Mouse (Mus musculus) CD4-positive, CD25-positive, alpha-beta regulatory T cell, adult 2 months (primary cell): ENCODE results near the gene Hoga1.

Experiments used
- DNase-seq: peaks from one replicate; pipeline ENCODE4 v3.0.0-alpha.2; 2012; ENCODE audit warnings: low read depth, low spot score

Gene Hoga1

DNA sequence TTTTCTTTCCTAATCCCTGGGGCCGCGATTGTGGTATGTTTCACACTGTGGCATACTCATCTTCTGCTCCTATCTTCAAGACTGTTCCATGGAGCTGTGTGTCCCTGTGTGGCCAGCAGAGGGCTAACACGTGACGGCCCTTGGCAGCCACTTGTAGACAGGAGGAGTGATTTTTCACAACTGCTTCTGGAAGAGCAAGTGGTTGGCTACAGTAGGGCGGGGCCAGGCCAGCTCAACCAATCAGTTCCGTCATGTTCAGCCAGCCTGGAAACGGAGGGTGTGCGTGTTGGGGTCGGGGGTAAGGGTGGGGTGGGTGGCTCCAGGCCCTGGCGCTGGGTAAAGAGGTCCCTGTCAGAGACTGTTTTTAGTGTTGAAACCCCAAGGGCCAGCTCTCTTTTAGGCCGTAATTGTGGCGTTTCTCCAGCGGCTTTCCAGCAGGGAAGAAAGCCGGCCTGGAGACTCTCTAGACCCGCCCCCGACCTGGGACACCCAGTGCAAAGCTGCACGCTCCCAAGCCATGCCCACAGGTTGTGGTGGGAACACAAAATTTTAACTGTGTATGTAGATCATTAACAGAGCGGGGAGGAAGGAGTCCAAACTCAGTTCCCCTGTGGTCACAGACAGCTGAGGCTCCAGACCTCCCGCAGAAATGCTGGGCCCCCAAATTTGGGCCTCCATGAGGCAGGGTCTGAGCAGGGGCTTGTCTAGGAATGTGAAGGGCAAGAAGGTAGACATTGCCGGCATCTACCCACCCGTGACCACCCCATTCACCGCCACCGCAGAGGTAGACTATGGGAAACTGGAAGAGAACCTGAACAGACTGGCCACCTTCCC, at the start of gene Hoga1:
Gene Hoga1, plus strand, starts transcription at position 342 of the 834 bp plus-strand sequence.
- DNase-seq, result peak; percentile 76

DNA sequence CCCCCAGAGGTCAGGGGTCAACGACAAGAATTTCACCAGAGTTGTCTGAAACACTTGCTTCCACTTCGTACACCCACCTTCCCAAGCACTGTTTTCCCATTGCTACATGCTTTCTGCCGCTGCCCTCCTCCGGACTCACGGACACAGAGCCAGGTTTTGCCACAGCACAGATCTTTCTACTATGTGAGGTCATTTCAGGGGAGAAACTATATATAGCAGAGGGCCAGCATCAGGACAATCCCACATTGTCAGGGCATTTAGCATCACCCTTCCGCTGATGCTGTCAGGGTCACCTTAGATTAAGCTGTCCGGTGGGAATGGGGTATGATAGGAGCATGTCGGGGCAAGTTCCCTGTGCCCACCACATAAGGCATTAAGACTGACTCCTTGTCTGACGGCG, 48.3 kb upstream of the Hoga1 start:
- DNase-seq, result no peak

DNA sequence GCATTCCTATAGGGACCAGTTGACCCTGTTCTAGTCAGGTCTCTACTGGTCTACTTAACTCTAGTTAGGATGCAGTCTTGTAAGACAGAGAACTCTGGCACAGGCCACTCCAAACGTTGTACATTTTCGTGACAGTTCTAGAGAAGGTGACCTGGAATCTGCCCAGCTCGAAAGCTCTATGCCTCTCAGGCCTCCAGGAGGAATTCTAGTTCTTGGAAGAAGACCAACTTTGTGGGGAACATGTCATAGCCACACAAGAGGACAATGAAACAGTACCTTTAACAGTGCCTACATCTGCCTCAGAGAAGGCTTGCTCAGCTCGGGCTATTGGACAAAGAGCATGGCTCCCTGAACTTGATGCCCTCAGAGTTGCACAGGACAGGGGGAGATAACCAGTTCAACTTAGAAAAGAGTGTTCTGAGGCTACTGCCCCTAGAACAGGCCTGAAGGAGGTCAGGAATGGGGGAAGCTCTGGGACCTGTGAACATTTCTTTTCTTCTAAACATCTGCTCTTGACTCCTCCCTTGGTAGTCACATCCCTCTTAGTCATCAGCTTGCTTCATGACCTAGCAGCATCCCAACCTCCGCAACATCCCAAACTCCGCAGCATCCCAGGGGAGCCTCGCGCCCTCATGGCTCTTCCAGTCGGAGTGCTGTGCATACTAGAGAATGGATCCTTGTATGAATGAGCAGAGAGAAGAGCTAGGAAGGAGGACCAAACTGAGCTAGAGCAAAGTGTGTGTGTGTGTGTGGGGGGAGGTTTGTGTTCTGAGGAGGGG, 46.5 kb upstream of the Hoga1 start:
- no peak for DNase-seq

DNA sequence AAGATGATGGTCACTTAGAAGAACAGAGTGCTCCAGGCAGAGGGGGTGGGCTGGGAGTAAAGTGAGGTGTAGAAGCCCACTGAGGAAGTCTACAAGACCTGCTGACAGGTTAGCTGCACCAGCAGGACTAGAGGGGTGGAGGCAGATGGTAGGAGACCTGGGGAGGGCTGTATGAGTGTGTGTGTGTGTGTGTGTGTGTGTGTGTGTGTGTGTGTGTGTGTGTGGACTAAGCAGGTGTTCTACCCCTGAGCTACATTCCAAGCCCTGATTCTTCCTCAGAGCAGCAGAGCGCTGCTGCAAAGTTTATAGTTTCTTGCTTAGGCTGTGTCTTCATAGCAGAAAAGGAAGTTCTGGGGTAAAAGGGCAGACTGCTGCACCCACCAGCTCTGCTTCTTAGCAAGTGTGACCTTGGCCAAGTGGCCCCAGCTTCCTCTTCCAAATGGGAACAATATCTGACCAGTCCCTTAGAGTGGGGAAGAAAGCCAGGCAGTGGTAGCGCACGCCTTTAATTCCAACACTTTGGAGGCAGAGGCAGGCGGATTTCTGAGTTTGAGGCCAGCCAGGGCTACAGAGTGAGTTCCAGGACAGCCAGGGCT, 45.6 kb upstream of the Hoga1 start:
- no peak for DNase-seq

DNA sequence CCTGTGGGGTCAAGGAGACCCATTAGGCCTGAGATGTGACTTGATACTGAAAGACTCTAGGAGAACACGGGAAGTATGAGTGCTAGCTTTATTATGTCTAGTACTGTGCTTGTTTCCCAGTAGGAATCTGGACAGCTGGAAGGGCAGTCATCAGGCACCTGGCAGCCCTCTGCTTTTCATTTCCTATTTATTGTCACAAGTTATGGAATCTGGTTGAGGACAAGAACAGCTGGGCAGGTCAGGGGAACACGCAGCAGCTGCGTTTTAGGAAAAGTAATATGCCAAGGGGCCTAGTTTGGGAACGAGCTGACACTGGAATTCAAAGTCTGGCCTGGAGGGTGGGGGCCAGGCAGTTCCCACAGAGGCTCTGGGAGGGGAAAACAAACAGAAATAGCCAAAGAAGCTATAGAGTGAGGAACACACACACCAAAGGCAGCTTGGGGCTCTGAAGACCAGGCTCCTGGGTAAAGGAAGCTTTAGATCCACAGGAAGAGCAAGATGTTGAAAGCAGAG, 44.9 kb upstream of the Hoga1 start:
- DNase-seq, result no peak

DNA sequence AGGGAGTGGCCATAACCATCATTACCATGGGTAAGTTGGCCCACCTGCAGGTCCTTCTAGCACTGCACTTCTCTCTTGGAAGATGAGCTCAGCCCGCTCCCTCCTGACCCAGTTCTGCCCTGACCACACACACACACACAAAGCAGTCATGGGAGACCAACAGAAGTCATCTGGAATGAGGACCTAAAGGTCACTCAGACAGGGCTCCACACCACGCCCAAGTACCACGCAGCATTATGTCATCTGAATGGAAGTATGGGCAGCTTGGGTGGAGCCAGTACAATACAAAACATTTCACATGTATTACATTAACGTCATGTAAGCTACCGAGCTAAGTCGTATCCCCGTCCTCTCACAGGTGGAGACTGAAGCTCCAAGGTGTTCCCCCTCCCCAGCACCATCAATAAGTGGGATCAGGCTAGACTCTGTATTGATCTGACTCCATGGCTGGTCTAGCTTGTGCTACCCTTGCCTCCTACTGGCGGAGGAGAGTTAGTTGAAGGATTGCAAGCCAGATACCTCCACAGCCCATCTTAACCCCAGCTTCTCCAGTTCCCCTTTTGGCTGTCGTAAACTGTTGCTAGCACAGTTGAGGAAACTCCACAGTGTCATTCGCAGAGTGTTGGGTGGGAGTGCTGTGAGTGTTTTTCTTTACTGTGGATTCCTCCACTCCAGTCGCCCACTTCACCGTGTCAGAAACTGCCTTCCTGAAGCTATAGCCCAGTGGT, 44.0 kb upstream of the Hoga1 start:
- no peak for DNase-seq

DNA sequence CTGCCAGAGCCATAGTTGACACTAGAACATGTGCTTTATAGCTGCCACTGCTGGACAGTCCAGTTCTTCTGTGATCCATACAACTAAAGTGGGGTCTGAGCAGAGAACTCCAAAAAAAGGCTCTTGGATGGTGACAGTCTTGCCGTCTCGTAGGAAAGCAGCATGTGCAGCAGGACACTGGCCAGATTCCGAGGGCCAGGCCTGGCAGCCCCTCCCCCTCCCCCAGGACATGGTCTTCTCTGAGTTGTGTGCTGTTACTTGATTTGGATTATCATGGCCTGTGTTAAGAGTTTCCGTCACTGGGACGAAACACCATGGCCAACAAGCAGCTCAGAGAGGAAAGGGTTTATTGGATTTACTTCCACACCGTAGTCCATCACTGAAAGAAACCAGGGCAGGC, 41.2 kb upstream of the Hoga1 start:
- no peak for DNase-seq

DNA sequence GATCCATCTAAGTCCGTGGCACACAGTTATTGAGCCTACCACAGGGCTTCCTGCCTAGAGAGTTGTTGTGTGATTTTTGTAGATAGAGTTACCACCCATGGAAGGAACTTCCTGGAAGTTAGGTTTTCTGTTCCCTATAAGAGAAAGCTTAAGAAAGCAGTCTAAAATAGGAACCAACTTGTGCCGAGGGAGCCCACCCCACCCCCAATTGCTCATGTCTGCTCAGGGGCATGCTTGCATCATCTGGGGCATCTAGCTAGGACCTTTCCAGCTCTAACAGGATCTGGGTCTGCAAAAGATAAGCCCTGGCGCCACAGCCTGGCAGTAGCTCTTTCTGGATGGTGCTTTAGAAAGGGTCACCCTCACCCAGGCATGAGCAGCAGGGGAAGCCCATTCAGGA, 39.8 kb upstream of the Hoga1 start:
- no peak for DNase-seq

DNA sequence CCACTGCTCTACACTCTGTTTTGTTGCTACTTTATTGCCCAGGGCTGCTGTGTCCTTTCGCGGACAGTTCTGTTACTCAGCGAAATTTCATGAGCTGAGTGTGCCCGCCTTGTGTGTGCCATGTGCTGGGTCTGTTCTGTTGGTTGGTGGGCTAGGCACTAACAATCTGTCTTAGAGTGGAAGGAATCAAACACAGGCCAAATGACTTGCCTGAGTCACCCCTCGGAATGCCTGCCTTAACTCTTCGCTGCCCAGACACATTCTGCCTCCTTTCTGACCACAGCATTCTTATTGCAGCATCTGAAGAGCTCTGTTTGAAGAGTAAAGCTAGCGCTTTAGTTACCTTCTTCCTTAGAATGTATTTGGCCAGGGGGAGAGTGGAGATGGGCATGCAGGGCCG, 38.8 kb upstream of the Hoga1 start:
- DNase-seq, result no peak

DNA sequence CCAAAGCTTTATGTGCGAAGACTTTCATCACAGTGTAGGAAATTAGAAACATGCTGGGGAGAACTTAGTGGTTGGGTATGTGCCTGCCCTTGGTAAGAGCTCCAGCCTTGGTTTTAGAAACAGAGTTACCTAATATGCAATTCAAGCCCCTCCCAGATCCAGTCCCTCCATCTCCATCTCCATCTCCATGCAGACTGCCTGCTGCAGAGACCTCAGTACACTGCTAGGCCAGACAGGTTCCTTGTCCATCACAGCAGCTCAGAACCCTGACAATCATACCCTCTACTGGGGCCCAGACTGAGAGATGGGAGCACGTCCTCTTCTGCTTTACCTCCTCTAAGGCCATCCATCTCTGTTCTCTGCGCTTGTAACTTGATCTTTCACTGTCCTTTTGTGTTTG, 36.8 kb upstream of the Hoga1 start:
- no peak for DNase-seq

DNA sequence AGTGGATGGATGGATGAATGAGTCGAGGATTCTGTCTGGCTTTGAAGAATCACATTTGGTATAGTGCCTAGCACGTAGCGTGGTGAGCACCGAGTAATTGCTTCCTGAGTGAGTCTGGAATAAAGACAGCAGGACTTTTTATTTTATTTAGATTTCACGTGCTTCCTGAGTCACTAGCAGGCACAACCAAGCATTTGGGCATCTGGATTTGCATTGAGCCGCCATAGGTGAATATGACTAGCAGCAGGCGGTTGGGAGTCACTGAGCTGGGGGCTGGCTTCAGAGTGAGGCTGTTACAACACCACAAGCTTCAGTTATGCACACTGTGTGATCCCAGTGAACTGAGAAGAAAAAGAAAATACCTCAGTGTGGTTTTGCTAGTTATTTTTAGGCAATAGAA, 36.3 kb upstream of the Hoga1 start:
- DNase-seq, result no peak

DNA sequence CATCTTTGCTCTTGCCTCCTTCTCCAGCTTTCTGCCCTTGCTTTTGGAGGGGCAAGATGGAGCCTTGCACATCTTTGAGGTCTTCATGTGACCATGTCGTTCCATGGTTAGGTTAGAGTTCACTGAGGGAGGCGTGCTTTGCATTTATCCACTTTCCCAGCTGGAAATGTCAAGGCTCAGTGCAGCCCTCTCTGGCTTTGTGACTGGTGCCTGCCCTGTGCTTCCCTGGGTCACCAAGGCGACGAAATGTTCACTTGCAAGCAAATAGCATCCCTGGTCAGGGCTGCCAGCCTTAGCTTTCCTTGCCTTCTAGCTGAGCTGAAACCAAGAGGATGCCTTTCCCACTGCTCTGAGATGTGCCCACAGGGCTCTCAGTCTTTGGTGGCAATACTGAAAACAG, 35.0 kb upstream of the Hoga1 start:
- DNase-seq, result no peak

DNA sequence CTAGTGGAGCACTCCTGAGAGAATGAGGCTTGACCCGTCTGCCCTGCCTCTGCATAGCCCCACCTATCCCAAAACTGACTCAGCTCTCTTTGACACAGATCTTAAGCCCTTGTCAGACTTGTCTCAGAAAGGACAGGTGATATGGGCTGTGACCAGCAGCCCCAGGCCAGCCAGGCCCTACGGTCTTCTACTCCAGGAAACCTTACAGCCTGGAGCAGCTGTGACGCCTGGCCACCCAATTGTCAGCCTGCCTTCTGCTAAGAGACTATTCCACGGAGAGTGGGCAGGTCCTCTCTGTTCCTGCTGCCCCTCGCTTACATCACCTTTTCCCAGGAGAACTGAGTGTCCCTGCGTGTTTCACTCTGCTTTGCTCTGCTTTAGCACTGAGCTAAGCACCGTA, 34.3 kb upstream of the Hoga1 start:
- no peak for DNase-seq

DNA sequence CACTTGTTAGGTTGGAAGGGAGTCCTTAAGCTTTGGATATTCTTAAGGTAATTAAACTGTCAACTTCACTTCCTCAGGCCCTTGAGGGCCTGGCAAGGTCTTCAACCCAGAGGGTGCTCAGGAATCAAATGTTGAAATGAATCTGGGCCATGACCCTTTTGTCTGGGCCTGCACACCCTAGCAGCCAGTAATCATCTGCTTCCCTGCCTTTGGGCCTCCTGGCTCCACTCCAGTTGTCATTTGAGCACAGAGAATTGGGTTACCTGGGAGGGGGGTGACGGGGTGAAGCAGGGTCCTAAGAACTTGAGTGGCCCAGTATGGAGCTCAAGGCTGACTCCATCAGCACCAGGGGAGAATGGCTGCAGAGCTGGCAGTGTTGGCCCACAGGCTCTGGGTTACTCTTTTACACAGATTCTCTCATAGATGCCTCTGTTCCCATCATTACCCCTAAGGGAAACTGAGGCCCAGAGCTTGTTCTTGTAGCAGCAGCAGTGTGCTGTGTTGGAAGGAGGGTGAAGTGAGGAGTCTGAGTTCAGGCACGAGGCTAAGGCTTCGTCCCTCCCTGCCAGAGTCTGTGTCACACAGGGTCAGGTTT, 31.1 kb upstream of the Hoga1 start:
- no peak for DNase-seq

DNA sequence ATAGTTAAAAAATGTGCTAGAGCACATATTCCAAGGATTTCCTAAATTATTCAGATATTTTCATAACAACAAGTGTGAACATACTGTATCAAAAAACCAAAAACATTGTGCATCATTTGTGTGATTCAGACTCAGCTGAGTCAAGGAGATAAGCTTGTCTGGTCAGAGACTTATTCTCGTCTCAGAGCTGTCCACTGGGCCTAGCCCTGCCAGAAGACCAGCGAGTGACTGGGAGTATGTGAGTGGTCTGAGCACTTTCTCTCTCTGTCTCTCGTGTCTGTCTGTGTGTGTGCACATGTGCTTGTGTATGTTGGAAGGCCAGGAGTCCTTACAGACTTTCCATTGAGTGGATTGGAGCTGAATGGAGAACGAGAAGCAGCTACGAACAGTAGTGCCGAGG, 30.4 kb upstream of the Hoga1 start:
- no peak for DNase-seq

DNA sequence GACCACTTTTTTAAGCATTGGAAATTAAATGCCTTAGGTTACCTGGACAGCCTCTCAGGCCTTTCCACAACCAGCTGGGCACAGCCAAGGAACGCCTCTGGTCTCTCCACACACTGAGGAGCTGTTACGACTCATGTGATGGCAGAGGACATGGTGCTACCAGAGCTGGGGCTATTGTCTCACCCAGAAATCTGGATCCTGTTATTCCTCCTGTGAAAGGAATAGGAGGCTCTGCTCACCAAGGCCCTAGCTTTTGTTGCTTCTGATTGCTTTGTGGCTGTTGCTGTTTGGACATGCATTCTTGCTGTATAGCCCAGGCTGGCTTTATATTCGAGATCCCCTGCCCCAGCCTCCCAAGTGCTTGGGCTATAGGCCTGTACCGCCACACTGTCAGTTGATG, 29.2 kb upstream of the Hoga1 start:
- DNase-seq, result no peak

DNA sequence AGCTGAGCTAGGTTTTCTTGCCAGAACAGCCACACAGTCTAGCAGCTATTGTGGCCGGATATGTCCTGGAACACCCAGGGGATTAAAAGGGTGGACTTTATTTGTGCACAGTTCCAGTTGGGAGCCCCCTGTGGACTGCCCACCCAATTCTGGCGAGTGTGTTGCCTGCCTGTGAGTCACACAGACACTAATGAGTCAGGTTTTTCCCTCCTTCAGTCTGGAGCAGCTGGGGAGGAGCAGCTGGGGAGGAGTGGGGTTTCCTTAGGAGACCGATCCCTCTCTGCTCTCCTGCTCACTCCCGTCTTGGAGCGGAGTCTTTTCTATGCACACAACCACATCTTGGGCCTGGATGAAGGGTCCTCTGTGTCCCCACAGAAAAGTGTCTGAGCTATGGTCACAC, 28.6 kb upstream of the Hoga1 start:
- no peak for DNase-seq

DNA sequence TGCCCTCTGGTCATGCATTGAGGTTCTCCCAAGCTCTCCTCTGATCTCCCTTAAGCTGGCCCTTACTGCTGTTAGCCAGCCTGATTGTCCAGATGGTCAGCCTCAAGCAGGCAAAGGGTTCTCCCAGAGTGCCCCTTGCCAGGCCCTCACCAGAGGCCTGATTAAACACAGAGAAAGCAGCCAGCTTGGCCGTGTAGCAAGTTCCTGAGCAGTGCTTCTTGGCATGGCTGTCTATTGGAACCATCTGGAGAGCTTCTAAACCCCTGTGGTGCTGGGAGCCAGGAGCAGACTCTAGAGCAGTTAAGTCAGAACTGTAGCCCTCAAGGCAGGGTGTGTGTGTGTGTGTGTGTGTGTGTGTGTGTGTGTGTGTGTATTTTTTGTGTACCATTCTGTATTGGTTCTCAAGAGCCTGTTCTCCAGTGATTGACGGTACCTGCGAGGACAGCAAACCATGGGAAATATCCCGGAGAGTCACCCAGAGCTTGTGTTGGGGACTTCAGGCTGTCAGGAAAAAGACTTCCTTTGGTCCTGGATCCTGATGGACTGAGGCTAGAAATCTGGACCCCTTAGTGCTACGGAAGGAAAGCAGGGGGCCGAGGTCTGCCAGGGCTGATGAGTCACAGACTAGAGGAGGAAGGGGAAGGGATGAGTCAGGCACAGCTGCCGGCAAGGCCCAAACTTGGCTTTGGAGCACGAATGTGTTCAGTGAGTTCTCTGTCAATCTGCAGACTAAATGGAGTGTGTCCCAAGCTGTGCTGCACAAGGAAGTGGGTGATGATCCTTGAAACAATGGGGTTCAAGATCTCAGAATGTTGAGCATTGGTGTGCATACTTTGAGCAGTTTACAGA, 27.8 kb upstream of the Hoga1 start:
- DNase-seq, result no peak

DNA sequence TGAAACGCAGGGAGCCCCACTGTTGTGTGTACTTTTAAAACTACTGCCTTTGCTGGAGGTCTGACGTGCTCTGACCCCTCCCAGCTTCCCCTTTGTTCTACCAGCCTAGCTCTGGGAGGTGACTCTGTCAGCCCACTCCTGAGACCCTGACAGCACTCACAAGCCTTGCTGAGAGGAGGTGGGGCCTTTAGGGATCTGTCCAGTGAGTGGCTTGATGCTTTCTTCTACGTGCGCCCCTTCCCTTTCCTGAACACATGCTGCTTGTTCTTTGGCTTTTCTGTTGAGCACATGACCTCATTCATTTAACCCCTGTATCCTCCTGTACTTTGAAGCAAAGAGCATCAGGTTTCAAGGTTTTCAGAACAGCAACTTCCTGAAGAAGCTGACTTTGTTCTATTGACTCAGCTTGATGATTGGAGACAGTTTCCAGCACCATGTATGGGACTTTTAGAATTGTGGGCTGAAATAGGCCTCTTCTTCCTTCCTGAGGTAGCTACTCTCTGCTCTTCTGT, 26.3 kb upstream of the Hoga1 start:
- DNase-seq, result peak; percentile 30
